Mouse (Mus musculus): Measurements from ENCODE around the gene Gas2l3. TPM values are rescaled to one million over a fixed set of nuclear protein-coding genes. Genes with fewer than 3 reads are reported as not detected.

Gene Gas2l3
- polyA plus RNA-seq (2016; fragmentation: Nextera tagmentation; extraction: Ambion mirVana) = 16.8 and 21.9 TPM in 2 replicates

GRCm38 (mm10) chr10:89443623-89444151 is at the start of gene Gas2l3:
Gene Gas2l3, minus strand, starts transcription at chr10:89443967.
- under 1% methylated on average over 39 of the region's 39 CpGs for WGBS
- H3K4me3 ChIP-seq (replicated peaks) = peak within 1 kb of the TSS; percentile 64
- 0 out of 2 replicates have a peak, but pooled peaks cover 6% of the 10 kb centered on the region for H3K36me3 ChIP-seq (replicated peaks)
- peak within 1 kb of the TSS; percentile 74 for H3K9ac ChIP-seq
- H3K27ac ChIP-seq = peak within 1 kb of the TSS; percentile 61; the same call in 1 of the 2 replicates
- no peaks in the 10 kb centered on the region for H3K9me3 ChIP-seq
- H3K27me3 ChIP-seq = peaks cover 40% of the 10 kb centered on the region
- peak; percentile 95 for ATAC-seq (ENCODE audit: low FRiP score)
- H3K4me2 ChIP-seq = peak within 1 kb of the TSS; percentile 85
- peaks cover 13% of the 10 kb centered on the region for H3K4me1 ChIP-seq

GRCm38 (mm10) chr10:89491321-89491720 is 47.6 kb upstream of the Gas2l3 start:
- H3K4me3 ChIP-seq (replicated peaks) = no peak overlapping the region
- no peaks in the 10 kb centered on the region for H3K9me3 ChIP-seq
- ATAC-seq (ENCODE audit: low FRiP score) = peak; percentile 67
- no peak overlapping the region for H3K4me2 ChIP-seq
- H3K4me1 ChIP-seq = peaks cover 15% of the 10 kb centered on the region; the same call in 1 of the 2 replicates
- peaks cover 30% of the 10 kb centered on the region for H3K27me3 ChIP-seq
- WGBS = 10% methylated on average over 3 of the region's 3 CpGs
- H3K27ac ChIP-seq = no peak overlapping the region
- no peaks in the 10 kb centered on the region for H3K36me3 ChIP-seq (replicated peaks)
- no peak overlapping the region for H3K9ac ChIP-seq

- Histone ChIP-seq H3K27ac (no peak overlapping the region), H3K4me1 (peaks cover 15% of the 10 kb centered on the region; the same call in 1 of the 2 replicates), H3K4me2 (no peak overlapping the region), H3K9me3 (no peaks in the 10 kb centered on the region), H3K27me3 (peaks cover 25% of the 10 kb centered on the region), H3K9ac (no peak overlapping the region), H3K36me3 (replicated peaks) (no peaks in the 10 kb centered on the region), H3K4me3 (replicated peaks) (no peak overlapping the region)
- no peak for ATAC-seq (ENCODE audit: low FRiP score)
- 89% methylated on average over 3 of the region's 3 CpGs for WGBS
Observed at GRCm38 (mm10) chr10:89490250-89490649, 46.5 kb upstream of the Gas2l3 start.

GRCm38 (mm10) chr10:89489459-89489858 is 45.7 kb upstream of the Gas2l3 start:
- WGBS = 77% methylated on average over 4 of the region's 4 CpGs
- no peak overlapping the region for H3K9ac ChIP-seq
- no peaks in the 10 kb centered on the region for H3K36me3 ChIP-seq (replicated peaks)
- no peak for ATAC-seq (ENCODE audit: low FRiP score)
- peaks cover 15% of the 10 kb centered on the region; the same call in 1 of the 2 replicates for H3K4me1 ChIP-seq
- peaks cover 17% of the 10 kb centered on the region for H3K27me3 ChIP-seq
- no peak overlapping the region for H3K4me3 ChIP-seq (replicated peaks)
- H3K27ac ChIP-seq = no peak overlapping the region
- H3K4me2 ChIP-seq = no peak overlapping the region
- no peaks in the 10 kb centered on the region for H3K9me3 ChIP-seq

- 15% methylated on average over 4 of the region's 4 CpGs for whole genome bisulfite sequencing
- Histone ChIP-seq H3K36me3 (replicated peaks) (no peaks in the 10 kb centered on the region), H3K4me1 (peaks cover 20% of the 10 kb centered on the region), H3K9me3 (no peaks in the 10 kb centered on the region), H3K27me3 (peaks cover 9% of the 10 kb centered on the region; the same call in 1 of the 2 replicates), H3K4me2 (no peak overlapping the region), H3K27ac (no peak overlapping the region), H3K9ac (no peak overlapping the region), H3K4me3 (replicated peaks) (no peak overlapping the region)
- peak; percentile 45; the same call in 1 of the 2 replicates for ATAC-seq (ENCODE audit: low FRiP score)
Observed at GRCm38 (mm10) chr10:89486995-89487742, 43.4 kb upstream of the Gas2l3 start.

- ATAC-seq (ENCODE audit: low FRiP score) = no peak
- Histone ChIP-seq H3K9ac (no peak overlapping the region), H3K9me3 (no peaks in the 10 kb centered on the region), H3K4me2 (no peak overlapping the region), H3K27ac (no peak overlapping the region), H3K27me3 (peaks cover 7% of the 10 kb centered on the region; the same call in 1 of the 2 replicates), H3K36me3 (replicated peaks) (no peaks in the 10 kb centered on the region), H3K4me3 (replicated peaks) (no peak overlapping the region), H3K4me1 (peaks cover 21% of the 10 kb centered on the region)
Observed at GRCm38 (mm10) chr10:89484907-89485306, 41.1 kb upstream of the Gas2l3 start.

GRCm38 (mm10) chr10:89483812-89484602 is 40.2 kb upstream of the Gas2l3 start:
- H3K4me2 ChIP-seq = no peak overlapping the region
- no peak overlapping the region for H3K9ac ChIP-seq
- H3K4me1 ChIP-seq = peaks cover 21% of the 10 kb centered on the region
- H3K27me3 ChIP-seq = peaks cover 3% of the 10 kb centered on the region; the same call in 1 of the 2 replicates
- no peaks in the 10 kb centered on the region for H3K36me3 ChIP-seq (replicated peaks)
- 89% methylated on average over 18 of the region's 18 CpGs for WGBS
- no peak overlapping the region for H3K4me3 ChIP-seq (replicated peaks)
- H3K27ac ChIP-seq = no peak overlapping the region
- ATAC-seq (ENCODE audit: low FRiP score) = no peak
- no peaks in the 10 kb centered on the region for H3K9me3 ChIP-seq

- ATAC-seq (ENCODE audit: low FRiP score) = no peak
- WGBS = 82% methylated on average over 14 of the region's 14 CpGs
Observed at GRCm38 (mm10) chr10:89483113-89483512, 39.3 kb upstream of the Gas2l3 start.

GRCm38 (mm10) chr10:89482142-89482681 is 38.4 kb upstream of the Gas2l3 start:
- no peaks in the 10 kb centered on the region for H3K36me3 ChIP-seq (replicated peaks)
- 24% methylated on average over 10 of the region's 10 CpGs for WGBS
- H3K9me3 ChIP-seq = no peaks in the 10 kb centered on the region
- no peak overlapping the region for H3K9ac ChIP-seq
- H3K4me1 ChIP-seq = peaks cover 15% of the 10 kb centered on the region
- no peak for ATAC-seq (ENCODE audit: low FRiP score)
- no peak overlapping the region for H3K4me2 ChIP-seq
- H3K4me3 ChIP-seq (replicated peaks) = no peak overlapping the region
- H3K27ac ChIP-seq = no peak overlapping the region
- no peaks in the 10 kb centered on the region; the same call in 1 of the 2 replicates for H3K27me3 ChIP-seq

More at GRCm38 (mm10) chr10:89483113-89483512, 39.3 kb upstream of the Gas2l3 start:
- H3K9me3 ChIP-seq = no peaks in the 10 kb centered on the region
- no peak overlapping the region for H3K4me2 ChIP-seq
- H3K27ac ChIP-seq = no peak overlapping the region
- H3K36me3 ChIP-seq (replicated peaks) = no peaks in the 10 kb centered on the region
- no peak overlapping the region for H3K4me3 ChIP-seq (replicated peaks)
- no peaks in the 10 kb centered on the region; the same call in 1 of the 2 replicates for H3K27me3 ChIP-seq
- H3K4me1 ChIP-seq = peaks cover 21% of the 10 kb centered on the region
- H3K9ac ChIP-seq = no peak overlapping the region

GRCm38 (mm10) chr10:89481638-89482037 is 37.9 kb upstream of the Gas2l3 start:
- Histone ChIP-seq H3K27ac (no peak overlapping the region), H3K9me3 (no peaks in the 10 kb centered on the region), H3K9ac (no peak overlapping the region), H3K27me3 (no peaks in the 10 kb centered on the region; the same call in 1 of the 2 replicates), H3K4me2 (no peak overlapping the region), H3K4me1 (peaks cover 13% of the 10 kb centered on the region), H3K4me3 (replicated peaks) (no peak overlapping the region), H3K36me3 (replicated peaks) (no peaks in the 10 kb centered on the region)
- WGBS = 21% methylated on average over 7 of the region's 7 CpGs
- ATAC-seq (ENCODE audit: low FRiP score) = no peak

- Histone ChIP-seq H3K4me1 (peaks cover 11% of the 10 kb centered on the region), H3K4me3 (replicated peaks) (no peak overlapping the region), H3K9me3 (no peaks in the 10 kb centered on the region), H3K27ac (no peak overlapping the region), H3K9ac (no peak overlapping the region), H3K27me3 (no peaks in the 10 kb centered on the region; the same call in 1 of the 2 replicates), H3K4me2 (no peak overlapping the region), H3K36me3 (replicated peaks) (no peaks in the 10 kb centered on the region)
- no peak for ATAC-seq (ENCODE audit: low FRiP score)
- 87% methylated on average over 8 of the region's 8 CpGs for WGBS
Observed at GRCm38 (mm10) chr10:89478766-89479165, 35.0 kb upstream of the Gas2l3 start.
